Mouse (Mus musculus): ENCODE measurements at regions not wholly inside any gene's neighbourhood (a gene's known extent, or its start where the extent isn't known, plus 50 kb on each side); places are given as distances from the start of the nearest gene placed in this dataset.

GRCm38 (mm10) chr3:17667016-17667415, 281.2 kb upstream of the Cypt12 start:
- peak in 1 of 2 experiments; percentile 40 for DNase-seq (ENCODE audit: low spot score in 2 of 2)

GRCm38 (mm10) chr3:17668839-17669238, 279.4 kb upstream of the Cypt12 start:
- DNase-seq (ENCODE audit: low spot score in 2 of 2): no peak

All from frontal cortex, postnatal 36 days (tissue).